Mouse (Mus musculus) C2C12 (cell line): ENCODE data around the gene Gm12166. TPM values are rescaled to one million over a fixed set of nuclear protein-coding genes. Genes with fewer than 3 reads are reported as not detected.
"Not testable (repeated sequence)": the region's sequence is repeated elsewhere in the genome, so short reads cannot be mapped to it uniquely, and the experiment has no call there.

Experiments
- H3K27me3 ChIP-seq: one replicate; pipeline ENCODE4 v1.6.1; 2011; ENCODE audit not compliant: control insufficient read depth, insufficient read depth, insufficient read length
- H3K36me3 ChIP-seq: one replicate; pipeline ENCODE4 v1.6.1; 2011; ENCODE audit not compliant: control insufficient read depth, insufficient read depth
- H3K4me3 ChIP-seq: one replicate; pipeline ENCODE4 v1.5.1; 2011; ENCODE audit warnings: mild to moderate bottlenecking, control low read depth; ENCODE audit not compliant: poor library complexity, insufficient read depth, severe bottlenecking
- H3K79me2 ChIP-seq: one replicate; pipeline ENCODE4 v1.6.1; 2011; ENCODE audit not compliant: control insufficient read depth, insufficient read depth
- H3K79me3 ChIP-seq: one replicate; pipeline ENCODE4 v1.6.1; 2011; ENCODE audit warnings: low read depth, control low read depth
- H3ac ChIP-seq: one replicate; pipeline ENCODE3; 2011; ENCODE audit warnings: low read depth; ENCODE audit not compliant: control insufficient read depth, insufficient read length
- CEBPB ChIP-seq: IDR thresholded peaks from one replicate; pipeline ENCODE4 v1.6.1; 2011; ENCODE audit warnings: low read depth, mild to moderate bottlenecking, control low read depth, moderate library complexity
- CTCF ChIP-seq: IDR thresholded peaks from one replicate; pipeline ENCODE4 v1.5.1; 2011; ENCODE audit not compliant: control insufficient read depth, insufficient read depth, insufficient read length
- FOSL1 ChIP-seq: IDR thresholded peaks from one replicate; pipeline ENCODE4 v1.8.0; 2011; ENCODE audit warnings: mild to moderate bottlenecking, low read length; ENCODE audit not compliant: poor library complexity, insufficient read depth, severe bottlenecking
- MAX ChIP-seq: IDR thresholded peaks from one replicate; pipeline ENCODE4 v1.6.1; 2011; ENCODE audit warnings: mild to moderate bottlenecking, control low read depth
- MYOD1 ChIP-seq: IDR thresholded peaks from one replicate; pipeline ENCODE4 v1.6.1; 2011; ENCODE audit warnings: low read depth; ENCODE audit not compliant: control insufficient read depth, insufficient read length
- MYOG ChIP-seq: IDR thresholded peaks from one replicate; pipeline ENCODE4 v1.6.1; 2011; ENCODE audit not compliant: control insufficient read depth, insufficient read length; ENCODE audit errors: extremely low read depth
- USF1 ChIP-seq: IDR thresholded peaks from one replicate; pipeline ENCODE4 v1.6.1; 2011; ENCODE audit warnings: low read depth, mild to moderate bottlenecking, control low read depth, moderate library complexity
- long read RNA-seq, 2 experiments: library from polyadenylated mRNA; unstranded; transcript quantifications; one replicate each; pipeline ENCODE4 v2.0.0; 2019 to 2020
- polyA plus RNA-seq: library from polyadenylated mRNA; unstranded; fragments of >200 nt; fragmentation: generic; extraction: Trizol; gene quantifications from one replicate; pipeline ENCODE4 v1.2.1, GENCODE M21; 2012; ENCODE audit warnings: missing spikeins

Gene Gm12166
- 4.0 TPM for polyA plus RNA-seq
- long read RNA-seq, experiment 1, transcript Gm12166-201 (1 exons, 958 nt), result major isoform, 8 of 9 reads
- long read RNA-seq, experiment 1, partial matches to known transcripts, result 0 of 9 reads
- long read RNA-seq, experiment 1, other reads (novel, unspliced or antisense), result 1 of 9 reads
- long read RNA-seq, experiment 2, partial matches to known transcripts, result 0 of 2 reads
- long read RNA-seq, experiment 2, other reads (novel, unspliced or antisense), result 1 of 2 reads

- not testable (repeated sequence) for H3K4me3 ChIP-seq, H3K27me3 ChIP-seq, H3ac ChIP-seq, H3K79me3 ChIP-seq, H3K36me3 ChIP-seq
- peaks cover 11% of the 10 kb centered on the region for H3K79me2 ChIP-seq
- peak; percentile 10 for TF ChIP-seq CTCF
Measured at GRCm38 (mm10) chr11:46052105-46052659, at the start of gene Gm12166. TSS of gene Gm12166 (minus strand) at chr11:46052321.

DNA sequence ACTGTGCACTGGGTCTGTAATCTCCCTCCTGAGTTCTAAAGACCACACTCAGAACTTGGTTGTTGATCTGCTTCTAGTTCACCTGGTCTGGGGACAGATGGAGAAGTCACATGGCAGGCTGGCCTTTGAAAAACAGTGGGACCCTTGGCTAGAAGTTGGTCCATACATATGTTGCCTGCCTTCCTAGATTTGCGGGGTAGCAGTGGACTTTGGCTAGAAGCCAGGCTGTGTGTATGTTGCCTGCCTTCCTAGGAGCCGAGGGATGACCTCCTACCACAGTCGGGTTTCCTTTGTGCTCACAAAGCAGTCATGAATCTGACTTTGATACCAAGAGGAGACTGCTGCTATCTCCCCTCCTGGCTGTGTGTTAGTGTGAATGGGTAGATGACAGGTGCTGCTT, 44.9 kb upstream of the Gm12166 start:
- no peak overlapping the region for H3K4me3 ChIP-seq
- no peaks in the 10 kb centered on the region for H3K27me3 ChIP-seq
- no peaks in the 10 kb centered on the region for H3K79me3 ChIP-seq
- TF ChIP-seq CTCF (no peak), USF1 (no peak), CEBPB (no peak), MYOD1 (no peak), MAX (no peak), FOSL1 (no peak), MYOG (no peak)
- H3K79me2 ChIP-seq, result no peaks in the 10 kb centered on the region
- peaks cover 13% of the 10 kb centered on the region for H3K36me3 ChIP-seq
- no peak overlapping the region for H3ac ChIP-seq

GRCm38 (mm10) chr11:46096265-46096649, 44.1 kb upstream of the Gm12166 start:
- no peaks in the 10 kb centered on the region for H3K27me3 ChIP-seq
- H3K4me3 ChIP-seq, result no peak overlapping the region
- H3K79me2 ChIP-seq, result no peaks in the 10 kb centered on the region
- H3K36me3 ChIP-seq, result peaks cover 13% of the 10 kb centered on the region
- TF ChIP-seq FOSL1, result no peak
- no peak for TF ChIP-seq MAX
- TF ChIP-seq MYOG, result no peak
- TF ChIP-seq USF1, result no peak
- TF ChIP-seq MYOD1, result no peak
- no peak for TF ChIP-seq CEBPB
- no peak for TF ChIP-seq CTCF
- H3K79me3 ChIP-seq, result no peaks in the 10 kb centered on the region
- no peak overlapping the region for H3ac ChIP-seq

DNA sequence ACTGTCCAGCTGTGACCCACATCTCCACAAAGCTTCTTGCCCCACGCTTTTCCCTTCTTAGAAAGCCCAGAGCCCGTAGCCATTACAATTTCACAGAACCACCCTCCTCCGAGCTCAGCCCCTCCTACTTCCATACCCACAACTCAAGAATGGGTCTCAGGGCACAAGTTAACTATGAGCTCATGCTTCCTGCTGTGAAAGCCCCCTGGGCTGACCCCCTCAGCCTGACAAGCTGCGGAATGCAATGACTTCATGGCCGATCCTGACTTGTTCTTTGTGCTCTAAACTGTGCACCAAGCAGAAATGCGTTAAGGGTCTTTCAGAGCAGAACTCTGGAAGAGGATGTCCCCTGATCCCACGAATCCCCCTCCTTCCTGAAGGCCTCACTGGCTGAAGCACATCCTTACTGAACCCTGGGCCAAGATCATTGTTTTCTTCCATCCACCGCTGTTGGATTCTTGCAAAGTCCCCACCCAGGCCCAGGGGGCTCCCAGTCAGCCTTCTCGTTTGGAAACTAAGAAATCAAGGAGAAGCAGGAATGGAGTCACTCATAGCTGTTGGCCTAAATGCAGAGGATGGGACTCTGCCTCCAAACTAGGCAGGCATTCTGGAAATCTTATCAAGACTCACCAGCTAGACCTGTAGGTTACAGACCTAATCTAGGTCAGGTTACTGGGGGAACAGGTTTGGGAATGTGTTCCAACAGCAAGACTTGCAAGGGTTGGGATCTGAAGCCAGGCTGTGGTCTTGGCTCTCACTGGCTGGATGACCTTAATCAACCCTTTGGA, 43.5 kb upstream of the Gm12166 start:
- TF ChIP-seq CTCF, result no peak
- H3K79me2 ChIP-seq, result no peaks in the 10 kb centered on the region
- no peak overlapping the region for H3ac ChIP-seq
- H3K27me3 ChIP-seq, result no peaks in the 10 kb centered on the region
- peaks cover 13% of the 10 kb centered on the region for H3K36me3 ChIP-seq
- no peak overlapping the region for H3K4me3 ChIP-seq
- H3K79me3 ChIP-seq, result no peaks in the 10 kb centered on the region

DNA sequence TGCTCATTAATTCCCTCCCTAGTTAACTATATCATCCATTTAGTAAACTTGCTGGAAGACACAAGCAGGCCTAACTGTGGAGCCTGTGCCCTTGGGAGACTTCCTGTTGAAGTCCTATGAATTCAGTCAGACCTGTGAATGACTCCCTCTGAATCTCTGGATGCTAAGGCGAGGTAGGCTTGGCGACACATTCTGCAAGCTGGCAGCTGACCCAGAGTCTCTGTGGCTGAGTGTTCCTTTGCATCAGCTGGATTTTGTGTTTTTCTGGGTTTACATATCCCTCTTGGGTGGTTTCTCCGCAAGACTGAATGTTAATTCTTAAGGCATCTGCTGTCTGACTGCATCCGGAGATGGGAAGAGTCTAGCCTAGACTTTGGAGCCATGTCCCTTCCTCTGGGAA, 40.0 kb upstream of the Gm12166 start:
- H3K27me3 ChIP-seq, result no peaks in the 10 kb centered on the region
- H3K36me3 ChIP-seq, result peaks cover 7% of the 10 kb centered on the region
- TF ChIP-seq MYOD1 (no peak), MYOG (no peak), CEBPB (no peak), MAX (no peak), CTCF (no peak), USF1 (no peak), FOSL1 (no peak)
- H3K79me2 ChIP-seq, result no peaks in the 10 kb centered on the region
- H3K79me3 ChIP-seq, result no peaks in the 10 kb centered on the region
- no peak overlapping the region for H3K4me3 ChIP-seq
- H3ac ChIP-seq, result no peak overlapping the region

DNA sequence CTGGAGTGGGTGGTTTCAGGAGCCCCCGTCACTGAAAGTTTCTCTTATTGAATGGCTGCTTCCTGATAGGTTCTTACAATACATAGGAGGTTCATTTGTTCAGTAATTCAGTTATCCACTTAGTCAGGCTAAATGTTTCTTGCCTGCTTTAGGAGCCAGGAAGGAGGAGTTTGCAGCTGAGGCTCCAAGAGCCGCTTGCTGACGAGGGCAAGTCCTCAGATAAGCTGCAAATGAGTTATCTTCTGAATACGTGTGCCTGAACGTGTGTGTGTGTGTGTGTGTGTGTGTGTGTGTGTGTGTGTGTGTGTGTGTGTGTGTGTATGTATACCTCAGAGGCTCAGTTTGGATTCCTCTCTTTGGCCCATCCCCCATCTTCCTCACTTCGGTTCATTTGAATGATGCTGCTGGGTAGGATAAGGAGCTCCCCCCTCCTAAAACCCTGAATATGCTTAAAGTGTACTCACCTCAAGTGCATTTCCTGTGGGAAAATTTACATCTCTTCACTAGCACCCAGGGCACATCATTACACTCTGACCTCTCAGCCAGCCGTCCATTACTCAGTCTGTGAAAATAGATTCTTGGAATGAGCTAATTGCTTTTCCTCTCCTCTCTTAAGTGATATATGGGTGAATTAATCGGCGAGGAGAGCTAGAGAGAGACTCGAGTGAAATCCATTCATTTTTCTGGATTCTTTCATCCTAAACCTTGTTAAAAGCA, 39.0 kb upstream of the Gm12166 start:
- TF ChIP-seq MYOG, result no peak
- no peak for TF ChIP-seq CTCF
- TF ChIP-seq FOSL1, result no peak
- TF ChIP-seq MAX, result no peak
- TF ChIP-seq MYOD1, result no peak
- no peak for TF ChIP-seq CEBPB
- TF ChIP-seq USF1, result no peak
- H3K79me3 ChIP-seq, result no peaks in the 10 kb centered on the region
- H3ac ChIP-seq, result no peak overlapping the region
- no peak overlapping the region for H3K4me3 ChIP-seq
- no peaks in the 10 kb centered on the region for H3K27me3 ChIP-seq
- no peaks in the 10 kb centered on the region for H3K79me2 ChIP-seq
- H3K36me3 ChIP-seq, result peaks cover 7% of the 10 kb centered on the region
